Mouse (Mus musculus): ENCODE data around the gene Was. TPM values are rescaled to one million over a fixed set of nuclear protein-coding genes. Genes with fewer than 3 reads are reported as not detected.
"Not testable (repeated sequence)": the region's sequence is repeated elsewhere in the genome, so short reads cannot be mapped to it uniquely, and the experiment has no call there.

Gene Was
- polyA plus RNA-seq, 1 experiment from 2014 or later = 0.44 TPM

DNA sequence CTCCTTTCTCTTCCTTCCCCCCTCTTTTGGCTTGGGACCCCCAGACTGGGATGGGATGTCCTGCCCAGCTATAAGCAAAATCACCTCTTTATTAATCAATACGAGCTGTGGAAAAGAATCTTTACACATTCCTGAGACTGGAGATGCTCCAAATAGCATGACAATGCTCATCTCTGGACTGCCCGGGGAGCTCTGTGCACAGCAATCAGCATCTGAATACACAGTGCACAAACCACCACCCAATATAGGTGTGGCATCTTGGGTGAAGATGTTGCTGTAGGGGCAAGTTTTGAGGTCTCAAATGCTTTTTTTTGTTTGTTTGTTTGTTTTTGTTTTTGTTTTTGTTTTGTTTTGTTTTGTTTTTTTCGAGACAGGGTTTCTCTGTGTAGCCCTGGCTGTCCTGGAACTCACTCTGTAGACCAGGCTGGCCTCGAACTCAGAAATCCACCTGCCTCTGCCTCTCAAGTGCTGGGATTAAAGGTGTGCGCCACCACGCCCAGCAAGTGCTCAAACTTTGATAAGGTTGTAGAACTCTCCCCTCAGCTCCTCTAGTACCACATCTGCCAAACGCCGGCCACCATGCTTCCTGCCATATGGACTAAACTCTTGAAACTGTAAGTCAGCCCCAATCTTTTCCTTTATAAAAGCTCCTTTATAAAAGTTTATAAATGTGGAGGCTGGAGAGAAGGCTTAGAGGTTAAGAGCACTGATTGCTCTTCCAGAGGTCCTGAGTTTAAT, 39.1 kb downstream of the Was start:
- not testable (repeated sequence) for H3K9me3 ChIP-seq (ENCODE audit: control insufficient read depth, low read length); H3K4me2 ChIP-seq (ENCODE audit: low read depth, severe bottlenecking); H3K4me1 ChIP-seq (ENCODE audit: control insufficient read depth, insufficient read depth, low read length); ATAC-seq (ENCODE audit: insufficient number of reproducible peaks, low FRiP score, low TSS enrichment, low read depth); H3K9ac ChIP-seq (ENCODE audit: low read length); H3K27me3 ChIP-seq (ENCODE audit: control insufficient read depth, insufficient read depth, low read length); H3K27ac ChIP-seq (replicated peaks; ENCODE audit: low read depth, low read length); H3K36me3 ChIP-seq (ENCODE audit: control insufficient read depth, insufficient read depth, low read length); H3K4me3 ChIP-seq (ENCODE audit: low read depth, low read length); DNase-seq (ENCODE audit: low spot score)
- WGBS = 90% methylated on average over 8 of the region's 8 CpGs

DNA sequence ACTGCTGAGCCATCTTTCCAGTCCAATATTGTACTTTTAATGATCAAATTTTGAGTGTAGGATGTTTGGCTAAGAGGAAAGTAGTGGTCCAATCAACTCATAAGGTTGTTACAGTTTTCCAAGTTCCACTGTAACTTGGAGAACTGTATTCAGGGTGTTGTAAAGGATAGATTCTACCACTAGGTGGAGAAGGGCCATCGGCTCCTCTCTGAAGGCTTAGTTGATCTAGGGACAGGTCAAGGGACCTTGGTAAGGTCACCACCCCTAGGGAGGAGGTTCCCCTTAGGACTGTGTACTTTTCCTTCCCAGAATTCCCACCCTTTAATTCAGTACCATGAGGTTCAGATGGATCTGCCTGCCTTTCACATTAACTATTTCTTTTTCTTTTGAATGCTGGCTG, 57.3 kb downstream of the Was start:
- Histone ChIP-seq H3K27ac (replicated peaks; ENCODE audit: low read depth, low read length) (no peak overlapping the region), H3K4me1 (ENCODE audit: control insufficient read depth, insufficient read depth, low read length) (no peaks in the 10 kb centered on the region), H3K4me2 (ENCODE audit: low read depth, severe bottlenecking) (no peak overlapping the region), H3K9me3 (ENCODE audit: control insufficient read depth, low read length) (no peaks in the 10 kb centered on the region), H3K9ac (ENCODE audit: low read length) (no peak overlapping the region), H3K27me3 (ENCODE audit: control insufficient read depth, insufficient read depth, low read length) (no peaks in the 10 kb centered on the region), H3K36me3 (ENCODE audit: control insufficient read depth, insufficient read depth, low read length) (no peaks in the 10 kb centered on the region), H3K4me3 (ENCODE audit: low read depth, low read length) (no peak overlapping the region)
- ATAC-seq (ENCODE audit: insufficient number of reproducible peaks, low FRiP score, low TSS enrichment, low read depth) (no peak), DNase-seq (ENCODE audit: low spot score) (no peak)
- WGBS = 88% methylated on average over 1 of the region's 1 CpGs

Other genes with a start within 250 kb of the Was start
- gene Otud5, start 249.1 kb downstream of the Was start, polyA plus RNA-seq (2014; fragmentation: Nextera tagmentation; extraction: Ambion mirVana) = 34.5 and 34.7 TPM in 2 replicates
- gene Pim2, start 212.2 kb downstream of the Was start, polyA plus RNA-seq (2014; fragmentation: Nextera tagmentation; extraction: Ambion mirVana) = 5.2 and 5.4 TPM in 2 replicates
- gene Slc35a2, start 206.5 kb downstream of the Was start, polyA plus RNA-seq (2014; fragmentation: Nextera tagmentation; extraction: Ambion mirVana) = 9.4 and 11.4 TPM in 2 replicates
- gene Pqbp1, start 191.2 kb downstream of the Was start, polyA plus RNA-seq (2014; fragmentation: Nextera tagmentation; extraction: Ambion mirVana) = 137 and 151 TPM in 2 replicates
- gene Timm17b, start 191.1 kb downstream of the Was start, polyA plus RNA-seq (2014; fragmentation: Nextera tagmentation; extraction: Ambion mirVana) = 185 and 195 TPM in 2 replicates
- not detected in 2 replicates for gene Gm10491, start 182.7 kb downstream of the Was start, polyA plus RNA-seq (2014; fragmentation: Nextera tagmentation; extraction: Ambion mirVana)
- not detected in 2 replicates for gene Gm10490, start 181.0 kb downstream of the Was start, polyA plus RNA-seq (2014; fragmentation: Nextera tagmentation; extraction: Ambion mirVana)
- gene Pcsk1n, start 170.7 kb downstream of the Was start, polyA plus RNA-seq (2014; fragmentation: Nextera tagmentation; extraction: Ambion mirVana) = 0.20 and 0.25 TPM in 2 replicates
- gene Eras, start 161.9 kb downstream of the Was start, polyA plus RNA-seq (2014; fragmentation: Nextera tagmentation; extraction: Ambion mirVana) = not detected in 2 replicates
- 42.7 and 43.6 TPM in 2 replicates for gene Hdac6, start 142.6 kb downstream of the Was start, polyA plus RNA-seq (2014; fragmentation: Nextera tagmentation; extraction: Ambion mirVana)
- 2.7 and 3.4 TPM in 2 replicates for gene Gata1, start 112.4 kb downstream of the Was start, polyA plus RNA-seq (2014; fragmentation: Nextera tagmentation; extraction: Ambion mirVana)
- gene Glod5, start 72.0 kb downstream of the Was start, polyA plus RNA-seq (2014; fragmentation: Nextera tagmentation; extraction: Ambion mirVana) = not detected in 2 replicates
- 95.7 and 102 TPM in 2 replicates for gene Suv39h1, start 15.7 kb downstream of the Was start, polyA plus RNA-seq (2014; fragmentation: Nextera tagmentation; extraction: Ambion mirVana)
- 12.4 and 15.6 TPM in 2 replicates for gene Wdr13, start 42.4 kb upstream of the Was start, polyA plus RNA-seq (2014; fragmentation: Nextera tagmentation; extraction: Ambion mirVana)
- gene Rbm3, start 55.4 kb upstream of the Was start, polyA plus RNA-seq (2014; fragmentation: Nextera tagmentation; extraction: Ambion mirVana) = 538 and 539 TPM in 2 replicates
- 15.4 and 15.5 TPM in 2 replicates for gene Tbc1d25, start 85.7 kb upstream of the Was start, polyA plus RNA-seq (2014; fragmentation: Nextera tagmentation; extraction: Ambion mirVana)
- gene Ebp, start 103.0 kb upstream of the Was start, polyA plus RNA-seq (2014; fragmentation: Nextera tagmentation; extraction: Ambion mirVana) = 24.1 and 25.5 TPM in 2 replicates
- 11.1 and 11.8 TPM in 2 replicates for gene Porcn, start 116.0 kb upstream of the Was start, polyA plus RNA-seq (2014; fragmentation: Nextera tagmentation; extraction: Ambion mirVana)
- gene Ftsj1, start 161.9 kb upstream of the Was start, polyA plus RNA-seq (2014; fragmentation: Nextera tagmentation; extraction: Ambion mirVana) = 51.2 and 53.6 TPM in 2 replicates
- gene Slc38a5, start 180.6 kb upstream of the Was start, polyA plus RNA-seq (2014; fragmentation: Nextera tagmentation; extraction: Ambion mirVana) = 3.3 and 4.2 TPM in 2 replicates
- gene Ssxb10, start 236.9 kb upstream of the Was start, polyA plus RNA-seq (2014; fragmentation: Nextera tagmentation; extraction: Ambion mirVana) = not detected in 2 replicates